8 mouse cellular contexts compared by ENCODE assay signal in genomic region chr6:121130773-121131172, GRCm38 (mm10). TPM values are rescaled to one million over a fixed set of nuclear protein-coding genes. Genes with fewer than 3 reads are reported as not detected.
DNase-seq lines count a peak whose midpoint lies in the region; ATAC-seq and TF ChIP-seq lines count a peak whose summit lies in the region.

Gene Mical3 (minus strand): TSS chr6:121130999.

- H3K27ac ChIP-seq in lung, embryonic 15.5 days = no peak within 1 kb of the TSS
- peak within 1 kb of the TSS; percentile 69 for H3K27ac ChIP-seq in forebrain, embryonic 12.5 days

- peaks cover 14% of the 10 kb centered on the region for H3K4me1 ChIP-seq in lung, embryonic 15.5 days
- H3K4me1 ChIP-seq in forebrain, embryonic 12.5 days = peaks cover 27% of the 10 kb centered on the region

- H3K79me2 ChIP-seq in myocyte (ENCODE audit: control insufficient read depth, insufficient read depth) = no peaks in the 10 kb centered on the region

- no peak for DNase-seq in lung, postnatal 36 days
- no peak for DNase-seq in heart, postnatal 10 days
- peak; percentile 76 to 80 for DNase-seq in left cerebral cortex, postnatal 14 days (ENCODE audit: low spot score in 2 of 2)
- DNase-seq in thymus, postnatal 25 days = peak; percentile 49

- H3K4me3 ChIP-seq in lung, embryonic 15.5 days = peak within 1 kb of the TSS; percentile 32
- peak within 1 kb of the TSS; percentile 40 for H3K4me3 ChIP-seq in forebrain, embryonic 12.5 days (replicated peaks)
- H3K4me3 ChIP-seq in myocyte = peak within 1 kb of the TSS; percentile 3

- H3K9ac ChIP-seq in lung, embryonic 15.5 days = no peak within 1 kb of the TSS
- H3K9ac ChIP-seq in forebrain, embryonic 12.5 days = peak within 1 kb of the TSS; percentile 56

- intact Hi-C loops in heart, postnatal 10 days (cut with DNase I) = loop anchor here (1.0 to 5.0 kb wide), 5 partner anchors 20 to 228 kb away; no protein-coding TSS in a partner anchor
- intact Hi-C loops in left cerebral cortex, postnatal 14 days (cut with DNase I) = loop anchor here (2.0 kb wide), 2 partner anchors 48 to 160 kb away; no protein-coding TSS in a partner anchor

- TF ChIP-seq POLR2A in myocyte (IDR thresholded peaks at IDR 0.05; ENCODE audit: insufficient read length, low read depth) = no peak

- H3K36me3 ChIP-seq in lung, embryonic 15.5 days = no peaks in the 10 kb centered on the region
- H3K36me3 ChIP-seq in forebrain, embryonic 12.5 days (replicated peaks) = no peaks in the 10 kb centered on the region
- no peaks in the 10 kb centered on the region for H3K36me3 ChIP-seq in myocyte (ENCODE audit: control insufficient read depth, insufficient read depth)

- no peak within 1 kb of the TSS for H3ac ChIP-seq in myocyte (ENCODE audit: control insufficient read depth, insufficient read length)

- WGBS in lung, embryonic 15.5 days = under 1% methylated on average over 17 of the region's 17 CpGs
- 1% methylated on average over 17 of the region's 17 CpGs for WGBS in forebrain, embryonic 12.5 days

- ATAC-seq in lung, embryonic 15.5 days (ENCODE audit: borderline replicate concordance, extremely low read depth, low FRiP score, low TSS enrichment) = peak; percentile 52; the same call in 1 of the 2 replicates
- peak; percentile 83 for ATAC-seq in cerebellum, adult (ENCODE audit: insufficient number of reproducible peaks, low FRiP score, low TSS enrichment)
- ATAC-seq in forebrain, embryonic 12.5 days (ENCODE audit: low FRiP score) = peak; percentile 82

- peaks cover 41% of the 10 kb centered on the region for H3K27me3 ChIP-seq in lung, embryonic 15.5 days
- H3K27me3 ChIP-seq in forebrain, embryonic 12.5 days = peaks cover 12% of the 10 kb centered on the region
- H3K27me3 ChIP-seq in myocyte (ENCODE audit: control insufficient read depth, insufficient read depth, insufficient read length) = no peaks in the 10 kb centered on the region

- H3K9me3 ChIP-seq in lung, embryonic 15.5 days = no peaks in the 10 kb centered on the region
- no peaks in the 10 kb centered on the region for H3K9me3 ChIP-seq in forebrain, embryonic 12.5 days

- H3K4me2 ChIP-seq in lung, embryonic 15.5 days = peak within 1 kb of the TSS; percentile 67
- peak within 1 kb of the TSS; percentile 55 for H3K4me2 ChIP-seq in forebrain, embryonic 12.5 days
- peak within 1 kb of the TSS; percentile 60 for H3K4me2 ChIP-seq in myocyte (ENCODE audit: low read depth)

TF ChIP-seq in myocyte, 11 proteins besides CTCF, POLR2A, EP300 and RAD21:
- TF ChIP-seq TCF3 (IDR thresholded peaks at IDR 0.05; ENCODE audit: insufficient read length, low read depth) = no peak
- no peak for TF ChIP-seq MYOD1 (IDR thresholded peaks at IDR 0.05; ENCODE audit: control insufficient read depth in 1 of 3, insufficient read length in 2 of 3, low read depth in 2 of 3)
- TF ChIP-seq MAX (IDR thresholded peaks at IDR 0.05; ENCODE audit: low read depth) = no peak

RNA-seq across cellular contexts. Expression of gene Mical3, which starts in this region (rescaled TPM):
- polyA plus RNA-seq in lung, embryonic 15.5 days (2015; fragmentation: Nextera tagmentation; extraction: Ambion mirVana) = 17.6 and 20.0 TPM in 2 replicates
- polyA plus RNA-seq in forebrain, embryonic 12.5 days (2016; fragmentation: Nextera tagmentation; extraction: Ambion mirVana) = 17.6 and 18.8 TPM in 2 replicates
- total RNA-seq in heart, postnatal 10 days (2021) = 100 to 1,000 TPM; 137 to 148 TPM
- 100 to 1,000 TPM; 107 to 142 TPM for total RNA-seq in left cerebral cortex, postnatal 14 days (2021)
- 17.7 TPM for polyA plus RNA-seq in myocyte (2012; fragmentation: generic; extraction: Trizol)

Comparison
In these comparisons a context has a peak if more than half of its experiments do, and no peak if none do; other contexts are left out.
1. DNase-seq: peak in left cerebral cortex, postnatal 14 days (2 of 2) and thymus, postnatal 25 days (single experiment); none in lung, postnatal 36 days (single experiment) and heart, postnatal 10 days (0 of 2).
2. Peak in every context shown above with its lines, with median percentiles within 50 percentile points of each other: ATAC-seq, H3K4me2 ChIP-seq and H3K4me3 ChIP-seq.